Mouse (Mus musculus) limb, embryonic 14.5 days (tissue): Measurements from ENCODE around the gene Hist2h3c2. TPM values are rescaled to one million over a fixed set of nuclear protein-coding genes. Genes with fewer than 3 reads are reported as not detected.
"Not testable (repeated sequence)": the region's sequence is repeated elsewhere in the genome, so short reads cannot be mapped to it uniquely, and the experiment has no call there.

Source experiments
- ATAC-seq: fragments of 200-750 bp; cut with Nextera tagmentation; 2 replicates; pipeline ENCODE4 v1.8.0; 2017; ENCODE audit warnings: low read depth, moderate number of reproducible peaks, moderate TSS enrichment; ENCODE audit not compliant: low FRiP score
- DNase-seq: peaks from one replicate; pipeline ENCODE4 v3.0.0-alpha.2; 2015; ENCODE audit warnings: low spot score
- H3K27ac ChIP-seq: fragments of 300-500 bp; sonication (generic); replicated peaks from 2 replicates; pipeline ENCODE4 v1.5.1; 2014; ENCODE audit warnings: low read depth, mild to moderate bottlenecking, low read length, moderate library complexity, mixed read lengths
- H3K27me3 ChIP-seq: fragments of 300-500 bp; sonication (generic); 2 replicates; pipeline ENCODE4 v1.6.1; 2014; ENCODE audit warnings: low read length, mixed read lengths; ENCODE audit not compliant: control insufficient read depth, insufficient read depth
- H3K36me3 ChIP-seq: fragments of 300-500 bp; sonication (generic); 2 replicates; pipeline ENCODE4 v1.6.1; 2014; ENCODE audit warnings: mild to moderate bottlenecking, low read length, moderate library complexity, mixed read lengths; ENCODE audit not compliant: control insufficient read depth, insufficient read depth
- H3K4me1 ChIP-seq: fragments of 300-500 bp; sonication (generic); 2 replicates; pipeline ENCODE4 v1.6.1; 2014; ENCODE audit warnings: antibody characterized with exemption, low read length, mixed read lengths; ENCODE audit not compliant: control insufficient read depth, insufficient read depth
- H3K4me2 ChIP-seq: fragments of 300-500 bp; sonication (generic); replicated peaks from 2 replicates; pipeline ENCODE4 v1.6.1; 2014; ENCODE audit warnings: low read depth, mild to moderate bottlenecking, low read length, moderate library complexity; ENCODE audit not compliant: severe bottlenecking
- H3K4me3 ChIP-seq: fragments of 300-500 bp; sonication (generic); replicated peaks from 2 replicates; pipeline ENCODE4 v1.5.1; 2014; ENCODE audit warnings: low read length
- H3K9ac ChIP-seq: fragments of 300-500 bp; sonication (generic); 2 replicates; pipeline ENCODE4 v1.6.1; 2014; ENCODE audit warnings: mild to moderate bottlenecking, low read depth, low read length, moderate library complexity; ENCODE audit not compliant: severe bottlenecking
- H3K9me3 ChIP-seq: fragments of 300-500 bp; sonication (generic); 2 replicates; pipeline ENCODE4 v1.6.1; 2016; ENCODE audit warnings: low read length; ENCODE audit not compliant: control insufficient read depth
- POLR2A ChIP-seq: fragments of 200-500 bp; IDR thresholded peaks from 2 replicates; pipeline ENCODE4 v1.8.0; 2012; ENCODE audit warnings: inconsistent platforms, mild to moderate bottlenecking, moderate library complexity, borderline replicate concordance; ENCODE audit not compliant: insufficient read depth, insufficient read length; ENCODE audit errors: extremely low read depth
- WGBS: fragments of 180-500 bp; shearing (Covaris S2); extraction: QIAGEN DNeasy Blood & Tissue Kit; methylation state at CpG from one replicate; pipeline ENCODE4 v1.1.7; 2014; 5-methylcytosine and 5-hydroxymethylcytosine counted together
- polyA plus RNA-seq, 2 experiments: library from polyadenylated mRNA; depleted of rRNA in 1 of 2; stranded (reverse) in 1 of 2; unstranded in 1 of 2; fragments of >200 nt; fragmentation: Nextera tagmentation in 1 of 2; extraction: Ambion mirVana in 1 of 2; gene quantifications; 2 replicates each; pipeline versions ENCODE4 v1.2.1 to v1.2.3; 2012 to 2014

The Hist2h3c2 gene
- polyA plus RNA-seq, 2 experiments, result 8.0 to 74.4 TPM

- Histone ChIP-seq H3K9ac (no peak overlapping the region), H3K27ac (no peak overlapping the region), H3K27me3 (no peaks in the 10 kb centered on the region), H3K36me3 (no peaks in the 10 kb centered on the region), H3K9me3 (no peaks in the 10 kb centered on the region), H3K4me1 (no peaks in the 10 kb centered on the region), H3K4me2 (no peak overlapping the region), H3K4me3 (no peak overlapping the region)
- no peak for TF ChIP-seq POLR2A
- DNase-seq, result no peak
- ATAC-seq, result no peak
- WGBS, result 26% methylated on average over 15 of the region's 15 CpGs
Measured at GRCm38 (mm10) chr3:96209242-96209641, 29.7 kb downstream of the Hist2h3c2 start.

GRCm38 (mm10) chr3:96207819-96208218 lies 31.1 kb downstream of the Hist2h3c2 start:
- Histone ChIP-seq H3K27ac (no peak overlapping the region), H3K4me2 (no peak overlapping the region), H3K9me3 (no peaks in the 10 kb centered on the region), H3K36me3 (no peaks in the 10 kb centered on the region), H3K4me3 (no peak overlapping the region), H3K4me1 (no peaks in the 10 kb centered on the region), H3K9ac (no peak overlapping the region), H3K27me3 (no peaks in the 10 kb centered on the region)
- ATAC-seq (no peak), DNase-seq (no peak)
- no peak for TF ChIP-seq POLR2A
- 83% methylated on average over 3 of the region's 3 CpGs for WGBS

GRCm38 (mm10) chr3:96199731-96200130 lies 39.2 kb downstream of the Hist2h3c2 start:
- Histone ChIP-seq H3K9ac (no peak overlapping the region), H3K4me3 (no peak overlapping the region), H3K9me3 (no peaks in the 10 kb centered on the region), H3K4me2 (no peak overlapping the region), H3K4me1 (peaks cover 12% of the 10 kb centered on the region), H3K27ac (no peak overlapping the region), H3K36me3 (no peaks in the 10 kb centered on the region), H3K27me3 (no peaks in the 10 kb centered on the region)
- DNase-seq (no peak), ATAC-seq (no peak)
- 48% methylated on average over 2 of the region's 2 CpGs for WGBS
- no peak for TF ChIP-seq POLR2A

GRCm38 (mm10) chr3:96198601-96199251 lies 40.2 kb downstream of the Hist2h3c2 start:
- not testable (repeated sequence) for DNase-seq, ATAC-seq, H3K27me3 ChIP-seq, H3K9ac ChIP-seq, H3K36me3 ChIP-seq, H3K27ac ChIP-seq, H3K9me3 ChIP-seq, H3K4me2 ChIP-seq, H3K4me3 ChIP-seq
- H3K4me1 ChIP-seq, result peaks cover 12% of the 10 kb centered on the region
- WGBS, result 27% methylated on average over 6 of the region's 8 CpGs

GRCm38 (mm10) chr3:96198181-96198580 lies 40.7 kb downstream of the Hist2h3c2 start:
- Histone ChIP-seq H3K4me1 (peaks cover 12% of the 10 kb centered on the region), H3K27ac (no peak overlapping the region), H3K9me3 (no peaks in the 10 kb centered on the region), H3K4me2 (peak overlapping the region; percentile 95), H3K4me3 (peak overlapping the region; percentile 68), H3K27me3 (no peaks in the 10 kb centered on the region), H3K36me3 (no peaks in the 10 kb centered on the region), H3K9ac (no peak overlapping the region)
- no peak for DNase-seq
- WGBS, result 4% methylated on average over 6 of the region's 6 CpGs
- TF ChIP-seq POLR2A, result no peak
- ATAC-seq, result no peak
